Mouse (Mus musculus) fibroblast of lung, adult 2 months (primary cell): ENCODE data around the gene Baz2a.
"Not testable (repeated sequence)": the region's sequence is repeated elsewhere in the genome, so short reads cannot be mapped to it uniquely, and the experiment has no call there.

Source experiments
- DNase-seq: peaks from one replicate; pipeline ENCODE4 v3.0.0-alpha.2; 2011; ENCODE audit warnings: low read depth

The Baz2a gene

DNA sequence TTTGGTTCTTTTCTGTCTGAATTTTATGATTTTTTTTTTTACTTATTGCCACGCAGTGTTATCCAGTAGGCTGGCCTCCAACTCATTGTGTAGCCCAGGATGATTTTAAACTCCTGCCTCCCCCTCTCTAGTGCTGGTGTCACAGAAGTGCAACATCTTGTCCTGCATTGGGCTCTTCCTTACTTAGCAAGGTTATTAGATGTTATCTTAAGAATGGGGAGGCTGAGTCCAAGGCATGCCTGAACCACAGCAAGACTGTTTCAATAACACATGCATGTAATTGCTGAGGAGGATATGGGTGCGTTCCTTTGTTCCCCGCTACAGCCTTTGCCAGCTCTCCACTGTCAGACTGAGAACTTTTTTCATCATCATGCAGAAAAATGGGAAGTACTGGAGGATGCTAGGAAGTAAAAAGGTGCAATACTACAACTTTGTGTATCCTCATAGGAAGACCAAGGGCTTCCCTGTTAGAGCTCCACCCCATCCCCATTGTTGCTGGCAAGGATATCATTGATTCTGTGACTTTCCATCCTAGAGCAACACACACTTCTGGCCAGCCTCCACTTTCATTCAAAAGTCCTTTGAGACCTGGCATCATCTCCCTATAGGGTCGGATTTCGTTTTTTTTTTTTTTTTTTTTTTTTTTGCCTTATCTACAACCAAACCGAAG, 9.4 kb upstream of the Baz2a start:
- DNase-seq, result no peak

DNA sequence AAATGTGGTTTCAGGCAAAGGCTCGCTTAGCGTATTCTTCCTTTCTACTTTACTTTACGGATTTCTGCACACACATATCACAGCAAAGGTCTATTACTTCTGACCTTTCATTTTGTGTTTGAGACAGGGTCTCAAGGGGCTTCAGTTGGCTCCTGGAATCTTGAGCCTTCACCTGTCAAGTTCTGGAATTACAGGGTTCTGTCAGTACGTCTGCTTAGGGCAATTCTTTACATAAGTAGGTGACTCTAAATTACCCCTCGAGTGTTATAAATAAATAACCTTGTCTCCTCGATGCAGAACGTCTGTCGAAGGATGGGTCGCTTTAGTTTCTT, 8.9 kb upstream of the Baz2a start:
- no peak for DNase-seq

DNA sequence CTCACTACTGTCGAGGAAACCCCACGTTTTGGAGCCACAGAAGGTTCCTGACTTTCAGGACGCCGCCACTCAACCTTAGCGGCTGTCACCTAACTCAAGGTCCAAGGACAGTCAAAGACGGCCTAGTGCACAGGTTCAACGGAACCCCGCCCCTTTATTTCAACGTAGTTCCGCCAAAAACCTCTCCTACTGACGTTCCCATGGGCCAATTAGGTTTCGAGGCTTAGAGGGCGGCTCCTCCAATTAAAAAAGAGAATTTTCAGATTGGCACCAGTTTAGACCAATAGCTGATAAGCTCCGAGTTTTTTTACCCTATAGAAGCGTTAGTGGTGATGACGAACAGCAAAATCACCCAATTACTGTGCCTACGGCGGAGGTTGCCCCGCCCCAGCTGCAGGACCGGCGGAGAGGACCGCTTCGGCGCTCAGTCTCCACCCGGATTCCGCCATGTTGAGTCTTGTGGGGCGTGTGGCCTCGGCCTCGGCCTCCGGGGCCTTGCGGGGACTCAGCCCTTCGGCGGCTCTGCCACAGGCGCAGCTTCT, 8.4 kb upstream of the Baz2a start, which contains the start of gene Atp5b:
TSS of gene Atp5b (plus strand) at position 394 of the 542 bp plus-strand sequence.
- peak; percentile 99 for DNase-seq

DNA sequence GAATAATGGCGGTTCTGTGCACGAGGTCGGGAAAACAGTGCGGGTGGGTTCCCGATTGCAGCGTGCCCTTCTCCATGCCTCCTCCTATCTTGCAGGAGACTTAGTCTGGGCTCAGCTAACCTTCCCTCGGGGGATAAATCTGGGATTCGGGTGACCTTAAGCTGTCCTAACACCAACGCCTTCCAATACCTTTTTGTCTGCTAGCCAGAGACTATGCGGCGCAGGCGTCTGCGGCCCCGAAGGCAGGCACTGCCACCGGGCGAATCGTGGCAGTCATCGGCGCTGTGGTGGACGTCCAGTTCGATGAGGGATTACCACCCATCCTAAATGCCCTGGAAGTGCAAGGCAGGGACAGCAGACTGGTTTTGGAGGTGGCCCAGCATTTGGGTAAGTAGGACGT, 7.7 kb upstream of the Baz2a start:
- DNase-seq, result no peak

DNA sequence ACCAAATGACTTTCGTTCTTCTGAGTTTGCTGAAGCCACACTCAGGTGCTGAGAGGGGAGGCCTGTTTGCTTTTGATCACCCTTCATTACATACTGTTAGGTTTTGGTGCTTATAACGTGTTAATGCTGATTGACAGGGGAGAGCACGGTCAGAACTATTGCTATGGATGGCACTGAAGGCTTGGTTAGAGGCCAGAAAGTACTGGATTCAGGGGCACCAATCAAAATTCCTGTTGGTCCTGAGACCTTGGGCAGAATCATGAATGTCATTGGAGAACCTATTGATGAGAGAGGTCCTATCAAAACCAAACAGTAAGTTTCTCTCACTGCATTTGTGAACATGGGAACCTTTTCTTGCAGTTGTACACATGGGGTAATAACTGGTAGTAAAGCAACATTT, 7.2 kb upstream of the Baz2a start:
- DNase-seq, result no peak

DNA sequence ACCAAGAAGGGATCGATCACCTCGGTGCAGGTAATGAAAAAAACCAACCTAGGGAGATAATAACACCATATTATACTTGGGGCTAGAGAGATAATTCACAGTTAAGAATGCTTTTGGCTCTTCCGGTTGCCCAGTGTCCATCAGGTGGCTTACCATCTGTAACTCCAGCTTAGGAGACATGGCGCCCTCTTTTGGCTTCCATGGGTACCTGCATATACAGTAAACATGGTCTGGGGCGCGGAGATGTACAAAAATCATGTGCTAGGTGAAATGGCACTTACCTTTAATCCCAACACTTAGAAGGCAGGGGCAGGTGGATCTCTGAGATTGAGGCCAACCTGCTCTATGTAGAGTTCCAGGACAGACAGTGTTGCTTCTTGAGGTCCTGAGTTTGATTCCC, 5.0 kb upstream of the Baz2a start:
- no peak for DNase-seq

DNA sequence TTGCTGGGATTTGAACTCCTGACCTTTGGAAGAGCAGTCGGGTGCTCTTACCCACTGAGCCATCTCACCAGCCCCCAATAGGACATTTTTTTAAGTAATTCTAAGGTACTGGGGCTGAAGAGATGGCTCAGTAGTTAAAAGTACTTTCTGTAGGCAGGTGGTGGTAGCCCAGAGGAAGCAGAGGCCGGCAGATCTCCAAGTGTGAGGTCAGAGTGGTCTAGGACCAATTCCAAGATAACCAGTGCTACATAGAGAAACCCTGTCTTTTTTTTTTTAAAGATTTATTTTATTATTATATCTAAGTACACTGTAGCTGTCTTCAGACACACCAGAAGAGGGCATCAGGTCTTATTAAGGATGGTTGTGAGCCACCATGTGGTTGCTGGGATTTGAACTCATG, 4.2 kb upstream of the Baz2a start:
- not testable (repeated sequence) for DNase-seq

DNA sequence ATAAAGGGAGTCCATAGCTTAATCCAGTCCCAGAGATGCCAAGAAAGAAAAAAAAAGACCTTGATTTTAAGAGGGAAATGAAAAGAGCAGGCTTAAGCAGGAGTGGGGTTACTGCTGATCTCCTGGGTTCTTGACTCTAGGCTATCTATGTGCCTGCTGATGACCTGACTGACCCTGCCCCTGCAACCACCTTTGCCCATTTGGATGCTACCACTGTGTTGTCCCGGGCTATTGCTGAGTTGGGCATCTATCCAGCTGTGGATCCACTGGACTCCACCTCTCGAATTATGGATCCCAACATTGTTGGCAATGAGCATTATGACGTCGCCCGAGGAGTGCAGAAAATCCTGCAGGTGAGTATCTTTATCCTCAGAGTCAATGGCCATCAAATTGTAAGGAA, 3.2 kb upstream of the Baz2a start:
- no peak for DNase-seq

DNA sequence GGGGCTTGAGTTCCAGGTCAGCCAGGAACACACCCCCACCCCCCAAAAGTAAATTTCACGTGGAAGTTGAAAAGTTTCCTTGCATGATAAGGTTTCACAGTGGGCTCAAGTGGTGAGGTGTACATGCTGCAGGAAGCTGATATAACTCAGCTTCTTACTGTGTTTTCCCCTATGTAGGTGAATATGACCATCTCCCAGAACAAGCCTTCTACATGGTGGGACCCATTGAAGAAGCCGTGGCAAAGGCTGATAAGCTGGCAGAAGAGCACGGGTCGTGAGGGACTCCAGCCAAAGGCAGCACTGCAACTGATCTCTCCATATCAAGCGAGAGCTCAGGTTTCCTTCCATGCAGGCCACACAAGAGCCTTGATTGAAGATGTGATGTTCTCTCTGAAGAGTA, 1.5 kb upstream of the Baz2a start:
- DNase-seq, result no peak

DNA sequence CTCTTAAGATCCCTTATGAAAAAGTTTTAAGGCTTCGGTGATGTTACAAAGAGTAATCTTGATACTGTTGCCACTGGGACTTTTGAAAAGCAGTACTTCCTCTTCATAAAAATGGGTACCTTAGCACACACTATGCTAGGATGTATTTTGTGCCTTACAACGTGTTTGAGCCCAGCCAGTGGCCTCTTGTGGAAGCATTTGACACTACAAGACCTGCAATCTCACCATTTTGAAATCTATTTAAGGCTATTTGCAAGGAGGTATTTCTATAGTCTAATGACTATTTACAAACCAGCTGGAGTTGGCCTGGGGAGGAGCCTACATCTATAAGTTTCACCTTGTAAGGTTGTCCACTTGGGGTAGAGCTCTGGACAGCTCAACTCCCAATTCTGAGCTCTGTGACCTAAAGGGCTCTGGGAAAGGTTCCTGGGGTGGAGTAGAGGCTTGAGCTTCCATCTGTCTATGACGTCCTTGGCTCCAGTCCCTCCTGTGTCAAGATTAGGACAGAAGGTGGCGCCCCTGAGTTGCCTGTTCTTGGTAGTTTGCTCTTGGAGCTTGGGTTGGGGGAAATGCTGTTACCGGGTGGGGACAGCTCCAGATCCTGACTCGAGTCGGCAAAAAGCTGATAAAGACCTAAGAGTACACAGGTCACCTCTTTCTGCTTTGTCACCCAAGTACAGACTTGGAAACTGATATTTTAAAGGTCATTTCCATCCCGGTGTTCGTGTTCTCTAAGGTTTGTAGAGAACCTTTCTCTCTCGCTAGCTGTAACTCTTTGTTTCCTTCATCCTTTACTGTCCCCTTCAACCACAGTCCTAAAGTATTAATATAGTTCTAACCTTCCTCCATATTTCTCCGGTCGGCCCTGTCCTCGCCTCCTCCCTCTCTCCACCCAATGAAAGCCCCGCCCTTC, 470 bp upstream of the Baz2a start:
- DNase-seq, result peak; percentile 84

DNA sequence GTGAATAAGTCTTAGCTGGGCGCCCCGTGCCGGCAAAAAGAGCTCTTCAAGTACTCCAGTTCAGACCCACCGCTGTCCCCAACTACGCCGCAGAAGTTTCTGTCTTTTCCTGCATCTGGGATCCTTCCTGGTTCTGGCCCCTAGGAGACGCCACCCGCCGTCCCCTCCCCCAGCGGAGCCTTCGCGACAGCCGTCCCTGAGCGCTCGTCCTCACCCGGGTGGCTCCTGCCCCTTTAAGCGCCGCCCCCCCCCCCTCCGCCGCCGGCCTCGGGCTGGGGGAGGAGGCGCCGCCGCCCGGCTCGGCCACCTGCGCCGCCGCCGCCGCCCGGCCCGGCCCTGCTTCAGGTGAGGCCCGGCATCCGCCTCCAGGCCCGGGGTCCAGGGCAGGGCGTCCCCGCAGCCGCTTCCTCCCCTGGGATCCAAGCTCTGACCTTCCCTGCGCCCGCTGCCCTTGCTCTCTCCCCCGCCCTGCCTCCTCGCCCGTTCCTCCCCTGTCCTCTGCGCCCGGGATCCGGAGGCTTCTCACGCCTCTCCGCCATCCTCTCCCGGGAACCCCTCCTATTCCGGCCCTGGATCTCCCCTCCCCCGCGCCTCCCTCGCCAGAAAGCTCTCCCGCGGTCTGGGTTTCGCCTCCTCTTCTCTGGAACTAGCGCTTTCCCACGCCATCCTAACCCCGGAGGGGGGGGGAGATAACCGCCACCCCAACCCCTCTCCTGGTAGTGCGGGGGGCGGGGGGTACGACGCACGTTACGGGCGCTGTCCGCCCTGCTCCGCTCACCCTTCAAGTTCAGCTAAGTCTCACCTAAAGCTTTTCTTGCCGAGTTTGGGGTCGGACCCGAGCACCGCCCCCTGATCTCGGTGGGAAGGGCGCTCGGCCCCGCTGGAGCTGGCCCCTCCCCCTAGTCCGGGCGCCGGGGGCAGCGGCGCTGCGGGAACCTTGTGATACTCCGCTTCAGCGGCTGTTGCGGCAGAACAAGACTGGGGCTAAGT, 1.4 kb downstream of the Baz2a start:
- DNase-seq, result peak; percentile 59

DNA sequence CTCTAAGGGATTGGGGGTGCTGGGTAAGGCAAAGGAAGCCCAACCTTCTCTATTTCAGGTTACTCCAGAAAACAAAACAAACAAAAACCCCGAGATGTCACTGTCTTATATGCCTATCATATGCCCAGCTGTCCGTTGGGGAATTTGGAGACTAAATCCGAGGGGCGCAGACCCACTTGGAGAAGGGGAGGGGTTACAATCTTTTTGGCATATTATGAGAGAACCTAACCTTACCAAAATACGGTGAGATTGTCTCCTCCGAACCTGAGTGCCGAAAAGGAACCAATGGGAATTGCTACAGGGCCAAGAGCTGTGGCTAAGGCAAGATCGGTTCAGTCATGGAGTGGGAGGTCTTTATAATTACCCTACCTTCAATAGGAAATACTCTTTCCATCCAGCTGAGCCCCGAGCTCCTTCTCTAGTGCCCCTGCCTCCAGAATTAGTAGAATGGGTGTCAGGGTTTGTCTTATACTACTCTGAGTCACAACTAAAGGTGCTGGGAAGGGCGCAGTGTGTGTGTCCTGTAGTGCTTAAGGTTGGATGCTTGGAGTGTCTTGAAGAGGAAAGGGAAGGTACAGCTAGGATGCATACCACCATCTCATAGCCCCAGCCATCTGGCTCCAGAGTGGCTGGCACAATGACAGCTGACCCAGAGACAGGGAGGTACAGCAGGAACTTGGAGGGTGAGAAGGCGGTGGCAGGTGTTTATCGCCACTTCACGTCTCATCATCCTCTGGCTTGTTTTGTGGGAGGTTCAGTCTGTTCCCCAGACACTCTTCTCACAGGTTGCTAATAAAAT, 2.3 kb downstream of the Baz2a start:
- DNase-seq, result no peak

DNA sequence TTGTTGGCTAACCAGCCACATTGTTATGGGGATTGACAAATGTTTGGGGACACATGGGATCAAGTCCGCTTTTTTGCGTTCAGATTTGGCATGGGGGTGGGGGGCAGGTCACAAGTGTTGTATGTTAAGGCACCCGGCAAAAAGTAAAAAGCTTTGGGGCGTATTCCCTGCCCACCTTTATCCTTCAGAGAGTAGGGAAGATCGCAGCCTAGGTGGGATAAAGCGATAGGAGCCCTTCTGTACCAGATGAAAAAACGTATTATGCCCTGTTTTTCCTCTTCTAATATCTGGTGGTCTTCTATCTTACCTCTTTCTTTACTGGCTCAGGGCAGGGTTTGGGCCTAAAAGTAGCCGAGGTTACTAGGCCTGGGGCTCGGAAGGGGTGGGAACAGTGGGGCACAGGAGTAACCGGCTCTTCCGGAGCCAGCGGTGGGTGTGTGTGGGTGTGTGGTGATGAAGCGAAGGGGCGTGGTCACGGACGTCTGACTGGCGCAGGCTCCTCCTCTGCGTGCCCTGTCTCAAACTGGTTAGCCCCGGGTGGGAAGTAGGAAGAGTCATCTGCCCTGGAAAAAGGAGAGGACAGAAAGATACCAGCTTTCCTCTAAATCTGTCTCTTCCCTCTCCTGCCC, 3.1 kb downstream of the Baz2a start:
- peak; percentile 83 for DNase-seq

DNA sequence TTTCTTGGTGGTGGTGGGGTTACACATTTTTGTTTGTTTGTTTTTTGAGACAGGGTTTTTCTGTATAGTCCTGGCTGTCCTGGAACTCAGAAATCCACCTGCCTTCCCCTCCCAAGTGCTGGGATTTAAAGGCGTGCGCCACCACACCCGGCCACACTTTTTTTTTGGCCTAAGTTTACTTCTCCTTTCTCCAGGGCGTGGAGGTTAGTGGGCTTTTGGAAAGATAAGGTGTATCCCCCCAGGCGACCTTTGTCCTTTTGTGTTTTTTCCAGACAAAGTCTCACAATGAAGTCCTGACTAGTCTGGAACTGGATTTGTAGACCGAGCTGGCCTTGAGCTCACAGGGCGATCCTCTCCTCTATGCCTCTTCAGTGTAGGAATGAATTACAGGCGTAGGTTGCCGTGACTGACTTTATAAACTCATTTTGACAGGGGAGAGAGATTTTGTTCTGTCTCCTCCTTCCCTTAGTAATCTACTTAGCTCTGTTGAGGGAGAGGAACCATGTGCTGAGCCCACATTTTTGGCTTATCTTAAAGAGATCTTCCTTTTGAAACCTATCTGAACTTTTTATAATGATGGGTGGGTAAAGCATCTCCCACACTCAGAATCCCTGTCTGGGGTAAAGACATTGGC, 3.7 kb downstream of the Baz2a start:
- DNase-seq, result no peak

DNA sequence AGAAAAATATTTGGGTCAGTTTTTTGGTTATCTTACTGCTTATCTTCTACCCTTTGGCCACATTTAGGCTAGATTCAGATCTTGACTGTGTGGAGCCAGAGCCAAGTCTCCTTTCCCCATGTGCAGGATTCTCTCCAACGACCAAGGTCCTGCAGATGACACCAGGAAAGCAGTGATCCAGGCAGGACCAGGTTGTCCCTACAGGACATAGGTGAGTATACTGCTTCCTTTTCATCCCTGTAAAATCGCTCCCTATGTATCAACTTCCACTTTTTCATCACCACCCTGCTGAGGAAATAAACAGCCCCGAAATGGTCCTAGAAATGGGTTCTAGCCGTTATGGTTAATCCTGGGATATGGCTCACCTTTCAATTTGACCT, 4.9 kb downstream of the Baz2a start:
- DNase-seq, result no peak

DNA sequence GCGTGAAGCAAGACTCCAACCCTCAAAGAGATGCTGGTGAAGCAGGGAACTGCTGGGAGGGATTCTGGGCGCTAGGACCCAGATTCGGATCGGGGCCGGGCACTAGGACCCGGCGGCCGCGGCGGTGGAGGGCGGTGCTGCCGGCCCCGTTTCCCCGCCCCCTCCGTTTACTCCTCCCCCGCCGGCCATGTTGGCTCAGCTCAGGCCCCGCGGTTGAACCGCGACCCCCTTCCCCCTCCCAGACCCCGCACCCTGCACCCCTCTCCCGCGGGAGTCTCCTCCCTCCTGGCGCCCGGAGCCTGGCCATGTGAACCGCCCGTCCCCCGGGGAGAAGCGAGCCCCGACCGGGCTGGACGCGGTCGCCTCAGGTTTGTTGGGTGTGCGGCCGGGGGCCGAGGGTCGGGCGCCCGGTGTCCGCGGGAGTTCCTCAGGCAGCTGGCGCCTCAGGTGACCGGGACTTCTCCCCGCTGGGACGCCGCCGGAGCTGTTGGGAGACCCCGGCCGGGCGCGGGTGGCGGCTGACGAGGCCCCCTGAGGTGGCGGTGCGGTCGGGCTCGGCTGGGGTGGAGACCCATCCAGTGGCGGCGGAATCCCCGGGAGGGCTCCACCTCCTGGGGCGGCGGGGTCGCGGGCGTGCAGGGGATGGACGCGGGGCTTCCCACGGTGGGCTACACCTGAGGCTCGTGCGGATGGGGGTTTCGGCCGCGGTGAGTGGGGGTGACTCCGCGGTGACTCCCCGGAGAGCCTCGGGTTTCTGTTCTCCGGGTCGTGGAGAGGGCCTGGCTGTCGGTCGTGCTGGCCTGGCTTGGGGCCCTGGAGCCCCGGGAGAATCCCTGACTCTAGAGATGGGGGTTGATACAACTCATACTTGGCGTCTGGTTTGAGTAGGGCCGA, 5.6 kb downstream of the Baz2a start:
- DNase-seq, result no peak

DNA sequence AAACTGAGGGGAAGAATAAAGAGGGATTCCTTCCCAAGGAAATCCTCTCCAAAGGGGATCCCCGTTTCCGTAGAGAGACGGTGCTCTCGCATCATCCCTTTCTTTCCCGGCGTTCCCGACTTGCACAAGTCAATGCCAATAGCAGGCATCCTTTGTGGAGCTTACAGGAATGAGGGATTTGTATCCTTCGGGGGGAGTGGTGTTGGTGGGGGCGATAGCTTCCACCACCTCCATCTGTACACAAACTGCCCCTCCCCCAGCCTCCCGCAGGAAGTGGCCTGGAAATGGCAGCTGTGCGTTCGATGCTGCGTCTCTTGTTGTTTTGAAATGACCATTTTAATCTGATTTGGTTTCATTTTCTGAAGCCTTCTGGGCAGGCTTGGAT, 6.2 kb downstream of the Baz2a start:
- DNase-seq, result no peak

DNA sequence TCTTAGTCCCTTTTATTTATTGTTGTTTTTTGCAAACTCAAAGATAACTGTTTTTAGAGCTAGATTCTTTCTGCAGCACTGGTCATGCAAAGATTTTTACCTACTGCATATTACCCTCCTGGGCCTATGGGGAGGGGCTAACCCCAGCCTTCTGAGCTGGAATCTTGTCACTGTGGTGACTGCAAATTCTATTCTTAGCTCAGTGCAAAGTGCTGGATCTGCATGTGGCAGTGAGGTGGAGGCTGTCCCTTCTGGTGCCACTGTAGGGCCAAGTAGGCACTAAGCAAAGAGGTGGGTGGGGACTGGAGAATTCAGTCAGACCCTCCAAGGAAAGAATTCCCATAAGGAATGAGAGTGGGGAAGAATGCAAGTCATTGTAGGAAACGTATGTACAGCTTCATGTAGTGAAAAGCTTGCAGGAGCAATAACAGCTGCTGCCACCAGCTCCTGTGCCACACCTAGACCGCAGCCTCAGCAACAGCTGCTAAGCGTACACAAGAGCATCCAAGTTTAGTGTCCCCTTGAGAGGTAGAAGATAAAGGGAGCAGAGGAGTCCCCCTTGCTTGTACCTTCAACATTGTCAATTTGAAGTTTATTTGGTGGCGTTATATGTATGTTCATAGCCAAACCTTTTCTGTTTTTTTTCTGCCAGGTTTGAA, 18.9 kb downstream of the Baz2a start:
- DNase-seq, result no peak

DNA sequence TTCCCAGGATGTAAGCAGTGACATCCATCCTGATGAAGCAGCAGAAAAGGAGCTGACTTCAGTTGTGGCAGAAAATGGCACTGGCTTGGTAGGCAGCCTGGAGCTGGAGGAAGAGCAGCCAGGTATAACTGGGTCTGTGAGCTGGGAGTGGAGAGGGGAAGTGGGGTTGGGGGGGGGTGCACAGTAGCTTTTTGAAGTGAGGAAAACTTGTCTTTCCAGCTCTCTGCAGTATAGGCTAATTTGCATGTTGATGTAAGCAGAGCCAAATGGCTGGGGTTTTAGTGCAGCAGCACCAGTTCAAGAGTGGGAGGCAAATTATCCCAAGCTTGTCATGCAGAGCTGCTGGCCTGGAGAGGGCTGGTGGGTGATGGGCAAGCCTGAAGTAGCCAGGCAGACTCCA, 19.9 kb downstream of the Baz2a start:
- no peak for DNase-seq
